Mouse (Mus musculus): Measurements from ENCODE around the gene Kpna1. TPM values are rescaled to one million over a fixed set of nuclear protein-coding genes. Genes with fewer than 3 reads are reported as not detected.
"Not testable (repeated sequence)": the region's sequence is repeated elsewhere in the genome, so short reads cannot be mapped to it uniquely, and the experiment has no call there.

Kpna1 gene
- total RNA-seq, 2 experiments from 2014 or later: 96.7 to 118 TPM

DNA sequence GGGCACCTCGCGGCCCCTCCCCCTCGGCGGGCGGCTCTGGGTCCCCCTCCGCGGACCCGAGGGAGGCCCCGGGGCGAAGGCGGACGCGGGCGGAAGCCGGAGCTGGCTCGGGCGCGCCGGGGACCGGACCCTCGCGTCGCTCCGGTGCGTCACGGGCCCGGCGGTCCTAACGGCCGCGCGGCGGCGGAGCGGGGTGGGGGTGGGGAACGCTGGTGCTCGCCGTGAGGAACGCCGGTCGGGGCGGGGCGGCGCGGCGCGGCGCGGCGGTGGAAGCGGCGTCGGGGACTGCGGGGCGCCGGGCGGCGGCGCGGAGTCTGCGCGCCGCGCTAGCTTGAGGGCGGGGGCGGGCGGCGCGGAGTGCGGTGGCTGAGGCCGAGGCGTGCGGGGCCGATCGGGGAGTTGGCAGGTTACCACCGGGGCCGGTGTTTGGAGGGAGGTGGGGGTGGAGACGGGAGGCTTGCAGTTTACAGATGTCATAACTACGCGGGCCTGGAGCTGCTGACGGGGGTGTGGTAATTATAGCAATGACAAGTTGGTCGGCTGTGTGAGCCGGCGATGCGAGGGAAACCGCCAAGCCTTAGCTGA is 5.1 kb downstream of the Kpna1 start:
- intact Hi-C loops (cut with DNase I; ENCODE audit: low total_unique reads): no loop called here
- DNase-seq: peak; percentile 70

DNA sequence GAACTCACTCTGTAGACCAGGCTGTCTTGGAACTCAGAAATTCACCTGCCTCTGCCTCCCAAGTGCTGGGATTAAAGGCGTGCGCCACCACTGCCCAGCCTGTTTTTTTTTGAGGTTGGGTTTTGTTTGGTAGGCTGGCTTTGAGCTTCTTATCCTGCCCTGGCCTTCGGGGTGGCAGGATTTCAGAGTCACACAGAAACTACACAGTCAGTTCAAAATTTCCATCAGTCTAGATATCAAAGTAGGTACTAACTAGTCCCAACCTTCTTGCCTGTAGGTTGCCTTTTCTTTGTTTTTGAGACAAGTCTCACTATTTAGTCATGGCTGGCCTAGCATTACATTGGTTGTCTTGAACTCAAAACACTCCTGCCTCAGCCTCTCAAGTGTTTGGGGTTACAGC is 5.9 kb downstream of the Kpna1 start:
- intact Hi-C loops (cut with DNase I; ENCODE audit: low total_unique reads): no loop called here

DNA sequence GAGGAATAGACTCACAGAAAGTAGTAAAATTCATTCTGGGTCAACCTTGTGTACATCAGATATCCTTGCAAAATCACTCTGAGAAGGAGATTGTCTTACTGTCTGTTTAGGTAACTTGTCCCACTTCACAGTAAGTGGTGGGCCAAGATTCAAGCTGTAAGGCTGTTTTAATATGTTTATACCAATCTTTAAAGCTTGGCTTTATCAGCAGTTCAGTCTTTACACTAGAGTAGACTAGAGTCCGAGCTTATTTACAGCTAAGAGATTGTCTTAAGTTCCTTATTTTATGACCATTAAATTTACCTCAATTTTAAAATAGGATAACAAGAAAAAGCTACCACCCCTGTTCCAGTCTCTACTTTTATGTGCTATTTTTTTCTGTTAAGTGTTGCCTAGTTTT is 9.4 kb downstream of the Kpna1 start:
- no peak for DNase-seq
- intact Hi-C loops (cut with DNase I; ENCODE audit: low total_unique reads): no loop called here

More for the DNA sequence above, 5.9 kb downstream of the Kpna1 start:
- DNase-seq: no peak

DNA sequence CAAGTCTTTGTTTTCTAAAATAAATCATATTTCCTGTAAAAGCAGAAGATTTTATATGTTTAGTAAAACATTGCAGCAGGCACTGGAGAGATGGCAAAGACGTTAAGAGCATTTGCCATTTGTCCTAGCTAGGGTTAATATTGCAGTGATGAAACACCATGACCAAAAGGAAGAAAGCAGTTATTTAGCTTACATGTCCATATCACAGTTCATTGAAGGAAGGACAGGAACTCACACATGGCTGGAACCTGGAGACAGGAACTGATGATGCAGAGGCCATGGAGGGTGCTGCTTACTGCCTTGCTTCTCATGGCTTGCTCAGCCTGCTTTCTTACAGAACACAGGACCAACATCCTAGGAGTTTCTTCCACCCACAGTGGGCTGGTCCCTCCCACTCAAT is 13.8 kb downstream of the Kpna1 start:
- DNase-seq: no peak
- intact Hi-C loops (cut with DNase I; ENCODE audit: low total_unique reads): no loop called here

DNA sequence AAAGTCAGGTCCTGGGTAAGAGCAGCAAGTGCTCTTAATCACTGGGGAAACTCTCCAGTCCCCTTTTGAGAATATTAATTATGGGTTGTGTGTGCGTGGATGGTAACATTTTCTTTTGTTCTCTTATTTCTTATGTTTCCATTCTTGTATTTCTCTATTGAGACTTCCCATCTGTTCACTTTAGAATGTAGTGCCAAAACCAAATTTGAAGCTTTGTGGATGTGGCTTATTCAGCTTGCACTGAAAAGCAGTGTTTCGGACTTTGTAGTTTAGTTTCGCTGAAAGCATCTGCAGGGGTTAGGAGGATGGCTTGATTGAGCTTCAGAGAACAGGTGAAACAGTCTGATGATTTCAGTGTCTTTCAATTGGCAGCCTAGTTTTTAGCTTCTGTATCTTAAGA is 14.8 kb downstream of the Kpna1 start:
- no peak for DNase-seq
- intact Hi-C loops (cut with DNase I; ENCODE audit: low total_unique reads): no loop called here

DNA sequence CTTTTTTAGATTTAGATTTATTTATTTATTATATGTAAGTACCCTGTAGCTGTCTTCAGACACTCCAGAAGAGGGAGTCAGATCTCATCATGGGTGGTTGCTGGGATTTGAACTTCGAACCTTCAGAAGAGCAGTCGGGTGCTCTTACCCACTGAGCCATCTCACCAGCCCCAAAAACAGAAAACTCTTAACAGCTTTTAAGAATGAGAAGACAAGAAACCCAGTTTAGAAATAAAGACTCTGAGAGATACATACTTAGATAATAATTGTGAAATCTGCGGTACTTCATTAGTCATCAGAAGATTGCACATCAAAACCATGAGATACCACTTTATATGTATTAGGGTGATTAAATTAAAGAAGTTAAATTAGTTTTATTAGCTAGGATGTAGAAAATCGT is 20.3 kb downstream of the Kpna1 start:
- DNase-seq; intact Hi-C loops (cut with DNase I; ENCODE audit: low total_unique reads): not testable (repeated sequence)

DNA sequence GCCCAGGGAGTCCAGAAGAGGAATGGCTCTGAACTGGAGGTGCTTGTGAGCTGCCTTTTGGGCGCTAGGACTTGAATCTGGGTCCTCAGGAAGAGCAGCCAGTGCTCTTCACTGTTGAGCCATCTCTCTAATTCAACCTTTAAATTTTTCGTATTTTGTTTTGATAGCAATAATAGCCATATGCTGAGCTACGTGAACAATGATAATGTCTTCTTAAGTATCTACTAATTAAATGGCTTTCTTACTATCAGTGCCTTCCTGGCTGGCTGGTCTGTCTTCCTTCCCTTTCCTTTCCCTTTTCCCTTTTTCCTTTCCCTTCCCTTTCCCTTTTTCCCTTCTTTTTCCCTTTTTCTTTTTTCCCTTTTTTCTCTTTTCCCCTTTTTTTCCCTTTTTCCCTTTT is 29.8 kb downstream of the Kpna1 start:
- intact Hi-C loops (cut with DNase I; ENCODE audit: low total_unique reads): no loop called here
- no peak for DNase-seq

DNA sequence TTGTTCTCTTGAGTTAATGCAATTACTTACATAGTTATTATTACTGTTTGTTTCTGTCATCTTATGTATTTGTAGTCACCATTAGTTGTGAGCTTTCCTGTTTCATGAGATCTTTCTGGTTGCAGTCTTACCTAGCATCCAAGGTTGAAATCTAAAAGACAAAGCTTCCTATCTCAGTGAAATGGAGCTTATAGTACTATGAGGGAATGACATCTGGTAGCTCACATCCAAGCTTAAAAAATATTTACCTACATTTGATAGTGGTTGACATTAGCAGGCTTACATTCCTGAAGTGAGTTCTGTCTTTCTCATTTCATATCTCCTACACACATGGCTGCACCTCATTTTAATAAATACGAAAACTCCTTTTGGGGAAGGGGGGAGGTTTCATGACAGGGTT is 37.8 kb downstream of the Kpna1 start:
- DNase-seq: no peak
- intact Hi-C loops (cut with DNase I; ENCODE audit: low total_unique reads): no loop called here

DNA sequence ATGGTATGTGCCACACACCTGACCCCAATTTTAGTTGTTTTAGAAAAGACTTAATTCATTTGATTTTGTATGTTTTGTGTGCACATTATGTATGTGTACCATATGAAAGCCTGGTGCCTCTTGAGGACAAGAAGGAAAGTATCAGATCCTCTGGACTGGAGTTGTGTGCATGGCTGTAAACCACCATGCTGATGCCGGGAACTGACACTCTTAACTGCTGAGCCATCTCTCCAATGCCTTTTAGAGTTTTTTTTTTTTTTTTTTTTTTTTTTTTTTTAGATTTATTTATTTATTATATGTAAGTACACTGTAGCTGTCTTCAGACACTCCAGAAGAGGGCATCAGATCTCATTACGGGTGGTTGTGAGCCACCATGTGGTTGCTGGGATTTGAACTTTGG is 49.6 kb downstream of the Kpna1 start:
- DNase-seq; intact Hi-C loops (cut with DNase I; ENCODE audit: low total_unique reads): not testable (repeated sequence)

DNA sequence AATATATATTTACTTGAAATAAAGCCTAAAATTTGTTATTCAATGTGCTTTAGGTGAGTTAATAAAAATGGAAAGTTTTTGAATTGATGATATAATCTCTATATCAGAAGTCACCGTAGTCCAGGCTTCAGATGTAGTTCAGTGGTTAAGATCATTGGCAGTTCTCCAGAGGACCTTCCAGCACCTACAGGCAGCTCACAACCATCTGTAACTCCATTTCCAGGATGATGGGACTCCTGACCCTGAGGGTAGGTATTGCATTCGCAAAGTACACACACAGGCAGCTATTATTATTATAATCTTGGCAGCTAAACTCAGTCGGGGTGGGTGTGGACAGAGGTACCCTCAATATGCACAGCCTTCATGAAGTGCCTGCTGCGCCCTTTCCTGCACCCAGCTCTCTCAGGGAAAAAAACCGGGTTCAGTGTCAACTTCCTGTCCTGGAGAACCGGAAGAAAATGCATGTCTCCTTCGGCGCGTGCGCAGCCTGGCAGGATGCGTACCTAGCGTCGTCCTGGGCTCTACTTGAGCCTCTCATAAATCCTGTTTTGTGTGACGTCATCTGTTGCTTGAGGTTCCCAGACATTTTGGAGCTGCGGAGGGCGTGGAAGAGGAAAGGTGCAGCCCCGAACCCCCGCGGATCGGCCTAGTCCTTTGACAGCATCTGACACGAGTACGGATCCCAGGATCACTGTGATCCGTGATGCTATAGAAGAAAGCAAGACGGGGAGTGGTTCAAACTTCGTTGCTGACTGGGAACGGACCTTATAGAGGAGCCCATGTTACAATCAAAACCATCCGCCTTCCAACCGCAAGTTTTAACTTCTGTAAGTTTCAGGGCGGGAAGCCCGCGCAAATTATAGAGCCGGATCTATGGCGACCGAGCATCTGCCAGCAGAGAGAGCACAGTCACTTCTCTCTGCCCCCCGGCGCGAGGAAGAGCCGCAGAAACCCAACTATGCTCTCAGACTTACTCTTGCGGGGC is 62.4 kb downstream of the Kpna1 start, which contains the start of gene Wdr5b:
Gene Wdr5b, plus strand, starts transcription at position 551 of the 985 bp plus-strand sequence.
- peak; percentile 90 for DNase-seq
- intact Hi-C loops (cut with DNase I; ENCODE audit: low total_unique reads): no loop called here

DNA sequence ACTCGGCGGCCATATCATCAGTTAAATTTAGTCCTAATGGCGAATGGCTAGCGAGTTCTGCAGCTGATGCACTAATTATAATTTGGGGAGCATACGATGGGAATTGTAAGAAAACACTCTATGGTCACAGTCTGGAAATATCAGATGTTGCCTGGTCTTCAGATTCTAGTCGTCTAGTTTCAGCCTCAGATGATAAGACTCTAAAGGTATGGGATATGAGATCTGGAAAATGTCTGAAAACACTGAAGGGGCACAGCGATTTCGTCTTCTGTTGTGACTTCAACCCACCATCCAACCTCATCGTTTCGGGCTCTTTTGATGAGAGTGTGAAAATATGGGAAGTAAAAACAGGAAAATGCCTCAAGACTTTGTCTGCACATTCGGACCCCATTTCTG is 63.1 kb downstream of the Kpna1 start:
- intact Hi-C loops (cut with DNase I; ENCODE audit: low total_unique reads): no loop called here
- DNase-seq: no peak

DNA sequence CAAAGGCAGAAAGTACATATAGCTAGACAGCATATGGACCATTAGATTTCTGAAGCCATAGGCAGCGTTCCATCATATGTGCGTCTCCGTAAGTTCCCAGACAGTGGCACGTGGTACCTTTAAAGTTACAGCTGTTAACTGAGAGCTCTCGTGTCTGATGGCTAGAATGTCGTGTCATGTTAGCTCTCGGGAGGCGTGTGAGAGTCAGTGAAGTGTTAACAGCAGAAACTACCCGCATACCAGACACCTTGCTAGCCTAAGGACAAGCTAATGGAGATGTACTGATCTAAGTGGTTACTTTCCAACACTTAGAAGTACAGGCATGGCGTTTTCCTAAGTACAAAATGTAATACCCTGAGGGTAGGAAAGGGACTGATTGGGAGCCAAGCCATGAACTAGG is 64.5 kb downstream of the Kpna1 start:
- intact Hi-C loops (cut with DNase I; ENCODE audit: low total_unique reads): no loop called here
- DNase-seq: no peak

DNA sequence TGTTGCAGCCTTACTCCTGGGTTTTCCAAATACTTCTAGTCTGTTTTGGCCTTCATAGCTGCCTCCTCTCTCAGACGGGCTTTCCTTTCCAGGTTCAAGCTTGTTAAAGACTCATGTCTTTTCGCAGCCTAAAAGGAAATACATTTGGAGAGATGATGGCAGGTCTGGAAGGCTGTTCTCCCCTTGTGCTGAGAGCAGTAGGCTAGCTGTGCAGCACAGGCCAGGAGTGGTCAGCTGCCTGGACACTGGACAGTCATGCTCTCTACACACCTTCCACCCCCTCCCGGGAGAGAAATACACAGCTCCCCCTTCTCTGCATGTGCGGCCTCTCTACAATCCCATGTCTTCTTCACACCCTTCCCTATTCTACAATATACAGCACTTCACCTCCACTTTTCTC is 65.4 kb downstream of the Kpna1 start:
- intact Hi-C loops (cut with DNase I; ENCODE audit: low total_unique reads): no loop called here
- no peak for DNase-seq

DNA sequence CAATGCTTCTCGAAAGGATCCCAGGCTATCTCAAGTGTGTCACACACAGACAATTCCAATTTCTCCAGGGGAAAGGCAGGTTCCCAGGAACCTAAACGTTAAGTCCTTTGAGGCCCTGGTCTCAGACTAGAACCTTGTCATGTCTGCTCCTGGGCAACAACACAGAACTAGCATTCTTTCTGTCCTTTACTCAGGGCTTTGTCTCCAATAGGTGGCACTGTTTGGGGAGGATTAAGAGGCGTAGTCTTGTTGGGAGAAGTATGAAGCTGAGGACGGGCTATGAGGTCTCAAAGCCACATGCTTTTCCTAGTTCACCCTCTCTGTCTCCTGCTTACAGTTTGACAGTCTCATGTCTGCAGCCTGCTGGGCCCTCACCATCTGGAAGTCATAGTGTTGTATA is 69.0 kb downstream of the Kpna1 start:
- intact Hi-C loops (cut with DNase I; ENCODE audit: low total_unique reads): no loop called here
- no peak for DNase-seq

DNA sequence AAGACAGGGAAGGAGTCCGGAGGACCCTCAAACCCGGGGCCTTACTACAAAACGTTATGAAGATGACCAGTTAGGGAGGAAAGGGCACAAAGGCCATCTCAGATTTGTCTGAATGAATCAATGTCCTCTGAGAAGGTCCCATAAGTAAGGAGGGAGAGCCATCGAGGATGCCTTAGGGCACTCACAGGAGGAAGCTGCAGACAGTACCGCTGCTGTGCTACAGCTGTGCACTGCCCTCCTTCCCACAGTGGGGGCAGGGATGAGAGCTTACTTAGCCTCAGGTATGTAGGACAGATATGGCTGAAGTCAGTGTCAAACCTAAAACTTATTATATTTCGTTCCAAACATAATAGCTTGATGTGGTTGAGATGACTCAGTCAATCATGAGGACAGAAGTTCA is 72.9 kb downstream of the Kpna1 start:
- intact Hi-C loops (cut with DNase I; ENCODE audit: low total_unique reads): no loop called here
- no peak for DNase-seq

DNA sequence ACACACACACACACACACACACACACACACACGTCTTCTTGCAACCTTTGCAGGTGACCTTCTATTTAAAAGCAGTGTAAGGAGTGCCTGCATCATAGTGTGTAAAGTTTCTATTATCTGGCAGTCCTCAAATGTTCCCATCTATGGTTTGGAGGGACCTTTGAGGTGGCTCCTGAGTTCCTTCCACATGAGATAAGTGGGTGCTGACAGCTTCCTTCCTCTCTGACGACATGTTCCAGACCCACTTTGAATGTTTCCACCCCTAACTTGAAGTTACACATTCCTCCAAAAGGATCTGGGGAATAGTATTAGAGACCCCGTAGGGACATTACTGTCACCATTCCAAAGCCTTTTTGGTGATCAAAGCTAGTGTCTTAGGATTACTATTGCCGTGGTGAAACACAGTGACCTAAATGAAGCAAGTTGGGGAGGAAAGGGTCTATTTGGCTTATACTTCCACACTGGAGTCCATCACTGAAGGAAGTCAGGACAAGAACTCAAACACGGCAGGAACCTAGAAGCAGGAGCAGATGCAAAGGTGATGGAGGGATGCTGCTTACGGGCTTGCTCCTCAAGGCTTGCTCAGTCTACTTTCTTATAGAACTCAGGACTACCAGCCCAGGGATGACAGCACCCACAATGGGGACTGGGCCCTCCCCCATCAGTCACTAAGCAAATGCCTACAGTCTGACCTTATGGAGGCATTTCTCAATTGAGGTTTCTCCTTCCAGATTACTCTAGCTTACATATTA is 75.2 kb downstream of the Kpna1 start:
- intact Hi-C loops (cut with DNase I; ENCODE audit: low total_unique reads): no loop called here

DNA sequence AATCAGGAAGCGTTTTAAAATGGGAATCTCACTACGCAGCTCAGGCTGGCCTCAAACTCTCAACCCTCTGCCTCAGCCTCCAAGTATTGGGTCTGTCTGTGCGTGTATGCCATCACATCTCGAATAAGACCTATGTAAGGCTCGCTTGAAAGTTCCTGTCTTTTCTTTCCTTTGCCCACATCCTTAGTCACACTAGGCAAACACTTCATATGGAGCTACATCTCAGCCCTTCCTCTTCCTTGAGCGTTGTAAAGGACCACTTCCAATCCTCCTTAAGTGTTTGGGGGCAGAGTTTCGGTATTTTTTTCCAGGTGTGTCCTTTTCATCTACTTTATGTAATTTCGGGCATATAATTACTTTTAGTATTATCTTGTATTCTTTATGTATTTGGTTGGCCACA is 76.4 kb downstream of the Kpna1 start:
- intact Hi-C loops (cut with DNase I; ENCODE audit: low total_unique reads): no loop called here
- no peak for DNase-seq

More for the DNA sequence above, 75.2 kb downstream of the Kpna1 start:
- no peak for DNase-seq

DNA sequence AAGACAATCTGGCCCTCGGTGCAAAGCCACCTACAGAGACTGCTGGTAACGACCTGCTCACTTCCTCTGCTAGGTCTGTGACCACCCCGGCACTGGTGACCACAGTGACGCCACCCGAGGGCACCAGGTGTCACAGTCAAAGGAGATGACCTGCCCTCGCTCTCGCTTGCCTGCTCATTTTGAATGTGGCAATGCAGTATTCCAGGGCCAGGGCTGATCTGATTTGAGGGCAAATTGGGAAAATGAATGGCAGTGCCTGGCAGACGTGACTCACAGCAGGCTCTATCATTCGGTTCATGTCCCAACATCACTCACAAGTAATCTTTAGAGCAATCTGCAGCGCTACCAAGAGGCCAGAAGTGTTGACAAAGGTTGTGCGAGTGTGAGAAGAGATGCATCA is 77.9 kb downstream of the Kpna1 start:
- no peak for DNase-seq
- intact Hi-C loops (cut with DNase I; ENCODE audit: low total_unique reads): no loop called here

DNA sequence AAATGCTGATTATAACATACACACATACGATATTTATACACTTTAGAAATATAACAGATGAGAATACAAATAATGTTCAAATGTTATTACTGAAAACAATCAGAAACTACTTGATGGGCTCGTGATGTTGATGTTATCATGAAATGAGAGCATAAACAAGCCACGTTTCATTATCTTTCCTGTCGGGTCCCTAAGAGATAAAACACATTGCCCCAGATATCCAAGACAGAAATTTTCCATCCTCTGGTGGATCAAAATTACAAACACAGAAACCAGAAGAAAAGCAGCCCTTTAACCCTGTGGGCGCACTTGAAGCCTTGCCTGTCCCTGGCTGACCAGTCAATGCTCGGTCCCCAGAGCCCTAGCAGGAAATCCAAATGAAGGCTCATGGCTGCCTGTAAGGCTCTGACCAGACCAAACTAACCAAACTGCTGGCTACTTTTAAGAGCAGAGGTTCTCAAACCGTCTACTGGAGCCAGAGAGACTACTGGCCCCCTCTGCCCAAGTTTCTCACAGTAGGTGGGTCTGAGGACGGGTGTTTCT is 79.5 kb downstream of the Kpna1 start:
- intact Hi-C loops (cut with DNase I; ENCODE audit: low total_unique reads): no loop called here
- peak; percentile 16 for DNase-seq

DNA sequence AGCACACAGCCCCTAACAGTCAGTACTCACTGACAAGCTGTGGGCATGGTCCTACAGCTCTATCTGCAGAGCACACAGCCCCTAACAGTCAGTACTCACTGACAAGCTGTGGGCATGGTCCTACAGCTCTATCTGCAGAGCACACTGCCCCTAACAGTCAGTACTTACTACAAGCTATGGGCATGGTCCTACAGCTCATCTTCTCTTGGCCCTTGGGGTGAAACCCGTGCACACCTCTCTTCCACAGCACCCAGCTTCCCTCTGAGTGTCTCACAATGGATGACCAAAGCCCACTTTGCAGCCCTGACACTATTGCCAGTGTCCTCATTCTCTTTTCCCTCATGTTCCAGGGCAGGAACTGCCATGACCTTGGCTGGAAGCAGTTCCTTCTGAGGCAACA is 84.0 kb downstream of the Kpna1 start:
- intact Hi-C loops (cut with DNase I; ENCODE audit: low total_unique reads); DNase-seq: not testable (repeated sequence)
